Mouse (Mus musculus) cerebellum, adult 9-10 months (tissue): ENCODE data around the gene Ntf3.

Source experiments
- DNase-seq: peaks from one replicate; pipeline ENCODE4 v3.0.0; 2022

Ntf3 gene

DNA sequence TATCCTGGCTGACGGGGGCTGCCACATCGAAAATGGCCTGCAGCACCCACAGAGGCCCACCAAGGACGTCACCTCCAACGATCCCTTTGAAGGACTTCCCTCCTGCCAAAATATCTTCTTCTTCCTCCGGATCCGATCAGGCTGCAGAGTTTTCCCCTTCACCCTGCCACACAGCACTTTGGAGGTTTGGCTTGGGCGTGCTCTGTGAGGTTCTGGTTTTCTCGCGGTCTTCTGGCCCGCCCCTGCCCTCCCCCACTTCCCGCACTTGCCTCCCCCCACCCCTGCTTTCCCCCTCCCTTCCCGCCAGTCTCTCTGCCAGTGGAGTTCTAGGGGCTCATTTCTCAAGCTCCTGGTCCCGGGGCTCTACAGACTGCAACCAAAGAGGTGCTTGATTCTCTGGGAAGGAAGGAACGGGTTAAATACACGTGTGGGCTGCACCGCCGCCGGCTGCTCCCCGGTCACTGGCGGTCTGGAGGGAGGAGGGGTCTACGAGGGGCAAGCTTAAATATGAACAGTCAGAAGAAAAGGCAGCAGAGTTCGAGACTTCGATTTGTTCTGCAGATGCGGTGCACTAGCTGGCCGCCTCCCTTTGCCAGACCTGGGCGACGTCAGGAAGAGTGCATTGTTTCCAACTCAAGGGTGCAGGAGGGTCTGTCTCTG is at the start of gene Ntf3:
Gene Ntf3 (minus strand): TSS at position 363 of the 660 bp plus-strand sequence.
- DNase-seq: no peak

- no peak for DNase-seq
These were observed 46.6 kb upstream of the Ntf3 start for GRCm38 (mm10) chr6:126213330-126213729.

- DNase-seq: no peak
These were observed 36.7 kb upstream of the Ntf3 start for GRCm38 (mm10) chr6:126203366-126203765.

DNA sequence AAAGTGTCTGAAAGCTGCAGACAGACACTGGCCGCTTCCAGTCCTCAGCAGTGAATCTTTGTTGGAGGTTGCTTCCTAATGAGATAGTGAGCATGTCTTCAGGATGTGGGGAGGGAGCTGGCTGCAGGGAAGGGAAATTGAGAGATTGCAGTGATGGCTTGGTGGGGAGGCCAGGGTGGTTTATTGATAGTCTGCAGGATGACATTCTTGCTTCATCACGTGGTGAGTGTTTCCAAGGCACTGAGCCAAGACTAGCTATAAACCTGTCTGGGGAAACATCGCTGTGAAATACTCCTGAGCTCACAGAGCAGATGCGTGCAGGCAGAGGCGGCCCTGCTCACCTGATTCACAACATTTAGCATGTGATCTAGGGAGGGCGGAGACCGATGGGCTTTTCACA is 36.2 kb upstream of the Ntf3 start:
- no peak for DNase-seq

DNA sequence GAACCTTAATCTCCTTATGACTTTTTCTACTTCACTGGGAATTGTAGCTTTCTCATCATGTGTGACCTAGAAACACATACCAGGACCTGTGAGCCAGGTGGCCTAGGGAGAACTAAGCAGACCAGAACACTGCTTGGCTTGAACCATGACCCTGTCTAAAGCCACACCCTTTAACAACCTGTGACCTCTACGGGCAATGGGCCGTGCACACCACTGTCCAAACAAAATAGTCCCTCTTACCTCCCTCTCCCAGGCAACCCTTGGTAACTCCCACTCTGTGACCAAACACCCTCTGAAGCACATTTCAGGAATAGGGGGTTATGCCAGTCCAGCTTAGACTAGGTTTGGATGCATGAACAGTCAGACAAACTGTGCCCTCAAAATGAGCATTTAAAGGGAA is 35.0 kb upstream of the Ntf3 start:
- no peak for DNase-seq

- peak; percentile 96 for DNase-seq
These were observed 33.2 kb upstream of the Ntf3 start for GRCm38 (mm10) chr6:126199916-126200315.

DNA sequence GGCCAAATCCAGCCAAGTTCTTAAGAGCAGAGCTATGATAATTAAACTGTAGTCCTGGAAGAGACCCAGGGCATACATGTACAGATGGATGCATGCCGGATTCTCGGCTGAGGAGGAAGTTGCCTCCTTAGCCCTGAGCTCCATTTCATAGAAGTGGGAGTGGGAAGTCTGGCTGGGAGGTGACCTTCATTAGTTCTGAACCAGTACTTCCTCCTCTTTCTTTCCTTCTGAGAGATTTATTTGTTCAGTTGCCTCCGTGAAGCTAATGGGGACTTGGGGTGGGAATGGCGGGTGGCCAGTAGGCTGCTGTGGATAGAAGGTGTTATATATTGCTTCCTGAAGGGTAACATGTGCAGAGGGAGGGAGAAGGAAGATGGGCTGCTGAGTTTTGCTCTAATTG is 28.1 kb upstream of the Ntf3 start:
- DNase-seq: no peak

GRCm38 (mm10) chr6:126190218-126190871 is 23.6 kb upstream of the Ntf3 start:
- DNase-seq: no peak

GRCm38 (mm10) chr6:126187400-126187799 is 20.7 kb upstream of the Ntf3 start:
- no peak for DNase-seq

DNA sequence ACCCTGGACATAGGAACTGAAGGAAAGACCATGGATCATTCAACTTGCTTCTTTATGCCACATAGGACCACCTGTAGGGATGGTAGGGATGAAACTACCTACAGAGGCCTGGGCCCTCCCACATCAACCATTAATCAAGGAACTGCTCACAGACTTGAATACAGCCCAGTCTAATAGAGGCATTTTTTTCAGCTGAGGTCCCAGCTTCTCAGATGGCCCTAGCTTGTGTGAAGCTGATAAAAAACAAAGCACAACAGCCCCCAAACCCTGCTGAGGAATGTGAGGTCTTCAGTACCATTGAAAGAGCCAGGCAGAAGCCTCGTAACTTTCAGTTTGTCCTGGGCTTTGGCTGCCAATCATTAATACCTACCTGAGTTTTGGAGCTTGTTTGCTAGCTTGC is 19.4 kb upstream of the Ntf3 start:
- no peak for DNase-seq

GRCm38 (mm10) chr6:126172071-126172470 is 5.4 kb upstream of the Ntf3 start:
- no peak for DNase-seq

- DNase-seq: no peak
These were observed 4.1 kb upstream of the Ntf3 start for GRCm38 (mm10) chr6:126170772-126171171.

DNA sequence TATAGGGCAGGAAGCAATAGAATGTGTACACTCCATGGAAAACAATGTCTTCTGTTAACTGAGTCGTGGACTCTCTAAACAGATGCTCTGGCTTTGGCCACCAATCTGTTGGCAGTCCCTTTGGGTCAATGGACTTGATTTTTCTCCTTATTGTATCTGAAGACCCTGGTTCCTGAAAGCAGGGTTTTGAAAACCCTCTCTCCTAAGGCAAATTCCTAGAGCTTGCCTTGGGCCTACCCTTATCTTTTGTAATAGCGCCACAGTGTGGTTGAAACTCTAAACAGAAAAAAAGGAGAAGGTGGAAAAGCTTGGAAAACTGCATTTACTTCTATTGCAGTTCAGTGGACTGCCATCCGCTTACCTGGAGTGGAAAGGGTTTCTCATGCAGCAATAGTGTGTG is 1.0 kb upstream of the Ntf3 start:
- peak; percentile 58 for DNase-seq

- no peak for DNase-seq
These were observed 489 bp upstream of the Ntf3 start for GRCm38 (mm10) chr6:126167208-126167590.

DNA sequence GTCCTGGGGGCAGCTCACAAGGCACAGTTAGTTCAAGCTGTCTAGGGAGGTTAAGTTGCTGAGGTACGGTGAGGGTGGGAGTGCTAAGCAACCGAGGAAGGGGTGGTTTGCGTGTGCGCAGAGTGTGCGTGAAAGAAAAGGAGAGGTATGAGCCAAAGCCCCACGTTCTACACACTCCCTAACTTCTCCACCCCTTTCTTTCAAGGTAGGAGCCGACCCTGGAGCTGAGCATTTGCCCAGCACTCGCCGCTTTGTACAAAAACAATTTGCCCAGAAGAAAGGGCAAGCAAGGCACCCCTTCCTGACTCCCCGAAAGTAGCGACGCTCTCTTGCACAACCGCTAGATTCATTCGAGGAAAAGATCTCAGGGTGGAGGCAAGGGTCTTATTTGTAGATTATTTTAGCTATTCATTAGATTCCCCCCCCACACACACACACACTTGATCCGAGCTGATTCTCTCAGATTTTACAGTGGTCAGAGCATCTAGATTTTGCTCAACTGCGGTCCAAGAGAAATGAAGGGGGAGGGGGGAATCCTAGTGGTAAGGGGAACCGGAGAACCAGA is 1.0 kb downstream of the Ntf3 start:
- no peak for DNase-seq

GRCm38 (mm10) chr6:126164781-126165180 is 1.9 kb downstream of the Ntf3 start:
- peak; percentile 53 for DNase-seq

DNA sequence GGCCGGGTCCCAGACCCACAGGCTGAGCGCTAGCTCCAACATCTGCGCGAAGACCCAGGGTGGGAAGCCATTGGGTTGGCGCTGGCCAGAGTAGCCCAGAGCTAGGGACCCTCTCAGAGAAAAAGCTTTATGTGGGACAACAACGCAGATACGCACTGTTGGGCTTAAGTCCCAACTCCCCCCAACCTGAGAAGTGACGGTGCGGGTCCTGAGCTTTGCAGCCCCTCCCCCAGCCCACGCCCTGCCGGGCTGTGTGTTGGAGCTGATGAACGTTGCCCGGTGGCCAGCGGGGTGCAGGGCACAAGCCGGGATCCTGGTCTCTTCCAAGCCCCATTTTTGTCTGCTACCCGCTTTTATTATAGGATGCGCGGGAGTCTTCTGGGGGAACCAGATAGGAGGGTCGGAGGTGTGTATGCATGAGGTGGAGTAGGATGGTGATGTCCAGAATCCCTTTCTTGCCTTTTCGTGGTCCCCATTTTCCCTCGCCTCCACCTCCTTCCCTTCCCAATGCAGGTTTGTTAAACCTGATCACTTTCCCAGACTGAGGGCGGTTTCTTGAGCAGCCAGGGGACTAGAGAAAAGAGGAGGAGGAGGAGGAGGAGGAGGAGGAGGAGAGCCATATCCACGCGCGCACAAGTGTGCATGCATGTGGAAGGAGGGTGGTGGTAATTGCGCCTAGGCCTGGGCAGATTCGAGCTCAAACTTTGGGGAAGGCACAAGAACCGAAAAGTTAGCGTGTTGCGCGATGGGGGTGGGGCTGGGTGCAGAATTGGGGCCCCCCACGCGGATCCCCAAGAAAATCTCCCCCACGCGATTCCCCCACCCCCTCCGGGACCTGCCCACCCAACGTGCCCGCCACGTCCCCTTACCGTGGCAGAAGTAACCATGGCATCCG is 2.6 kb downstream of the Ntf3 start:
- DNase-seq: peak; percentile 39

- DNase-seq: peak; percentile 60
These were observed 3.5 kb downstream of the Ntf3 start for GRCm38 (mm10) chr6:126163181-126163621.

DNA sequence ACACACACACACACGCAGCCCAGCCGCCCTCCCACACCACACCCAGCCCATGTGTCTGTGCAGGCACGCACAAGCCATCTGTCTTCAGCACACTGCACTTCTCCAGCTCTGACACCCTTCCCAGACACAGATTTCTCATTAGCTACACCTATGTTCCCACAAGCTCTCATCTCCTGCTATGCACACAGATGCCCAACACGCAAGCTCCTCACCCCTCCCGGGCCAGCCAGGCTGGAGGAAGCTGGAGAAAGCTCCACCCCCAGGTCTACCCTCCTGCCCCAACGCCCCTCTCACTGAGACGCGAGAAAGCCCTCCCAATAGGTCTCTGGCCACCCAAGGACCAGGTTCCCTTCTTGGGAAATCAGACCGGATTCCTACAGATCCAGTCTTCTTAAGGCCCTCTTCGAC is 4.4 kb downstream of the Ntf3 start:
- peak; percentile 73 for DNase-seq

DNA sequence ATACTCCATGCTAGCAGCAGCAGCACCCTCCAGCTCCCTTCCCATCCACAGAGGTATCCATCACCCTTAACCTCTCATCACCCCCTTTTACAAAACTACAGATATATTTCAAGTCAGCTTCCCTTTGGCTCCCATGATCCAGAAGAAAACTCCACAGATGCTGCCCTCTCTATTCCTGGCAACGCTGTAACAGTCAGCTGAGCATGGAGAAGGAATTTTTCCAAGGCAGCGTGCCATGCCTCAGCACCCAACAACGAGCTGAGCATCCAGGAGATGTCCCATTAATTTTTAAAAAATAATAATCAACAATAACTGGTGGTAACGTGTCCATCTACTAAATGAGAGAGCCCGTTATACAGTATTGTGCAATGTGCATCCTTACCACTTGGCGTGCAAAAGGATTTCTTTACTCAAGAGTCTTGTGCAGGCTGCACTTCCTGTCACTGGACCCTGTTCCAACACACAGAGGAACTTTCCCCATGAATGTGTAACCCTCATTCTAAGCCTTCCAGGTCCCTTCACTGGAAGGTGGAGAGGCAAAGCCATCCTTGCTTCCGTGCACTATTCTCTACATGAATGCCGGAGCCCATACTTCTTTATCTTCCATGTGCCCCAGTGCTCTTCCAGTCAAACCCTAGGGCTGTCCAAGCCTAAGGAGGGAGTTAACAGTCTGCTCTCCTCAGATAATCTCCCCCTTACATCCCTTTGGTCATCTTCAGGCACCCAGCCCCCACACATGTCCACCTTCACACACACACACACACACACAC is 5.0 kb downstream of the Ntf3 start:
- peak; percentile 39 for DNase-seq

DNA sequence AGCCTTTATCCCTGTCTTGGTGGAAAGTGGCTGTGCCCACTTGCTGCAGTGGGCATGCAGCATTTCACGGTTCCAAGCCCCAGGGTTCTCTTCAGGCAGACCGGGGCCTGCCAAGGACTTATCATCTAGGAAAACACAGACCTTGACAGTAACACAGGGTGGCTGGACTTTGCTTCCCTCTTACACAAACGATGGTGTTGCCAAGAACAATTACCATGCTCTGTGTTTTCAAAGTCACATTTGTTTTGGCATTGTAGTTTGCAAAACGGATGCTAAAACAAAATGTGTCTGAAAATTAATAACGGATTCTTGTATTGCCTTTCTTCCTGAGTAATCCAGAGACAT is 6.7 kb downstream of the Ntf3 start:
- DNase-seq: no peak

DNA sequence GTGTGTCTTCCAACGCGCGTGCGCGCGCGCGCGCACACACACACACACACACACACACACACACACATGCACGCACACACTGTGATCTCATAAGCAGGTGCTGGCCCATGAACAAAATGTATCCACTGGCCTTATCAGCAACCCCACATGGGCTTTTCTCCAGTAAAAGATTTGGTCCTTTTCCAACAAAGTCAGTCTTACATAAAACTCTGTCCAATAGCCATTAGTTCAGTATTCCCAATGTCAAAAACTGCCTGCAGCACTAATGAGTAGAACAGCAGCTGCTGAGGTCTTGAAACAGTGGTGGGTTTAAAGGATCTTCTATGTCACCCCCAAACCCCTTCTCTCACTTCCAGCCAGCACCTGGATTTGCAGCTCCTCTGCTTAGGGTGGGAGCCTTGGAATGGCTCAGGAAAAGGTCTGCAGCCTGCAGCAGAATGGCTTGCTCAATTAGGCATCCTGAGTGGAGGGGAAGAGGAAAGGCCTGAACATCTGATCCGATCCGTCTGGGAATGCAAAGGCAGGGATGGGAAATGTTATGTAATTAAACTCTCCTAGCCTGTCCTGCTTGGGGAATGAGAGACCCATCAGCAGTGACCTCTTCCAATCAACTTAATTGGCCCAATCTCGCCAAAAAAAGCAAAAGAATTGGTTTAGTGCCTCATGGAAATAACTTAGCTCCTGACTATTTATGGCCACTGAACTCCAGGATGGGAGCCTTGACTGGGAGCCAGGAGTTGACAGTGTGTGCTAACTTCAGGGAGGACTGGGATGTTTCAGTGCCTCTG is 7.2 kb downstream of the Ntf3 start:
- no peak for DNase-seq
